Mouse (Mus musculus) common myeloid progenitor, adult 5-6 weeks (primary cell): ENCODE results near the gene Amelx. TPM values are rescaled to one million over a fixed set of nuclear protein-coding genes. Genes with fewer than 3 reads are reported as not detected.
A peak's percentile ranks its signal among the peaks of the same experiment; 100 is the strongest.

ENCODE experiments used
- ATAC-seq: replicated peaks from 2 replicates; pipeline ENCODE4 v1.8.0; 2016; ENCODE audit warnings: low read depth, mild to moderate bottlenecking, moderate TSS enrichment, inconsistent platforms; ENCODE audit not compliant: poor library complexity, severe bottlenecking
- total RNA-seq: library from RNA; stranded (forward); fragments of 200-1000, 187-1606 nt; gene quantifications from 2 replicates; pipeline ENCODE4 v1.2.3, GENCODE M21; 2017

Amelx gene
- not detected in 2 replicates for total RNA-seq

- ATAC-seq: no peak
Measured at GRCm38 (mm10) chrX:169187100-169187499, at the start of gene Amelx. Gene Amelx, minus strand, starts transcription at chrX:169187200.

GRCm38 (mm10) chrX:169222357-169223062 lies 35.5 kb upstream of the Amelx start:
- no peak for ATAC-seq

GRCm38 (mm10) chrX:169220064-169220463 lies 33.1 kb upstream of the Amelx start:
- ATAC-seq: peak; percentile 61

- ATAC-seq: no peak
Measured at GRCm38 (mm10) chrX:169210019-169210418, 23.0 kb upstream of the Amelx start.

- ATAC-seq: no peak
Measured at GRCm38 (mm10) chrX:169178634-169179033, 8.4 kb downstream of the Amelx start.

GRCm38 (mm10) chrX:169173796-169174195 lies 13.2 kb downstream of the Amelx start:
- no peak for ATAC-seq

- ATAC-seq: no peak
Measured at GRCm38 (mm10) chrX:169170981-169171380, 16.0 kb downstream of the Amelx start.

GRCm38 (mm10) chrX:169158385-169158784 lies 28.6 kb downstream of the Amelx start:
- peak; percentile 45 for ATAC-seq

GRCm38 (mm10) chrX:169153805-169154204 lies 33.2 kb downstream of the Amelx start:
- ATAC-seq: peak; percentile 83

GRCm38 (mm10) chrX:169140467-169140866 lies 46.5 kb downstream of the Amelx start:
- no peak for ATAC-seq

GRCm38 (mm10) chrX:169139758-169140157 lies 47.2 kb downstream of the Amelx start:
- no peak for ATAC-seq

Other genes with a start within 250 kb of the Amelx start
- gene Hccs, start 133.2 kb upstream of the Amelx start, total RNA-seq: 35.5 and 35.9 TPM in 2 replicates